Mouse (Mus musculus): ENCODE data around the gene Bicd2. TPM values are rescaled to one million over a fixed set of nuclear protein-coding genes. Genes with fewer than 3 reads are reported as not detected.

The Bicd2 gene
- polyA plus RNA-seq, 1 experiment: 42.5 TPM

DNA sequence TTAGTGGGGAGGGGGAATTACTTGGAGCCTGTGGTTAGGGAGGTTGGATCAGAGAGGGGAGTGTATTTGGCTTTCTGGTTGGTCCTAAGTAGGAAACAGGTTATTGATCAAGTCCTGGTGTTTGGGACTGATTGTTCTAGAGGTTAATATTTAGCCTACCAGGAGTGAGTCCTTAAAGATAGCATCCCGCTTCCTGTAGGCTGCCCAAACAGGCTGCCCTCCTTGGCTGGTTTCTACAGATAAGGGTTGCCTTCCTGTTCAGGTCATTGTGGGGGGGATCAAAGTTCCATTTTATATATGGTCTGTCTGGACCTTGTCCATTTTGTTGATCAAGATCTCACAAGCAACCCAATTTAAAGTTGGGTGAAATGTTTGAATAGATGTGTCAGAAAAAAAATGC lies 52.2 kb downstream of the Bicd2 start:
- Histone ChIP-seq H3K4me3 (ENCODE audit: insufficient read depth, low read length) (no peak overlapping the region), H3K4me1 (ENCODE audit: control insufficient read depth, insufficient read depth, low read length) (peaks cover 5% of the 10 kb centered on the region; the same call in 1 of the 2 replicates), H3K27ac (ENCODE audit: insufficient read depth, low read depth, low read length) (no peak overlapping the region)
- TF ChIP-seq CTCF (IDR thresholded peaks at IDR 0.05; ENCODE audit: low read depth, low read length) (no peak), POLR2A (IDR thresholded peaks at IDR 0.05; ENCODE audit: borderline replicate concordance, low read depth, low read length) (no peak)

DNA sequence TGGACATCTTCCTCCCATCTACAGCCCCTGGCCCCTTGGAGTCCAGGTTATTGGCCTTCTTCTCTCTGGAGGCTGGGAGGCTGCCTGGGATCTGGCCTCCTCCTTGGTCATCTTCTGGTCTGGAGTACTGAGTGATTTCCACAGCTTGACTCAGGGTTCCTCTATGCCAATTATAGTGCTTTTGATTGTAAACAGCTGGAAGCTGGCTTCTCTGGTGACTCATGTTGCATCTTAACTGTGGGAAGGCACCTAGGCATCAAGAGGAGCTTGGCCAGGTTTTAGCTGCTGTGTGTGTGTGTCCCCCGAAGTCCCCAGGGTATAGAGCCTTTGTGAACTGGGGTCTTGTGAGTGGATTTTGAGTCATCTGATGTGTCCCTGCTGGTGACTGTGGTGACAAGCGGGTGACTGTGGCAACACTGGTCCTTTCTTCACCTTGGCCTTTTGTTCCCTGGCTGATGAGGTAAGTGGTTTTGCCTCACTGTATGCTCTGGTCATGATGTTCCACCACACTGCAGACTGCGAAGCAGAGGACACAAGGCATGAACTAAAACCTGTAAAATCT lies 53.6 kb downstream of the Bicd2 start:
- peaks cover 5% of the 10 kb centered on the region; the same call in 1 of the 2 replicates for H3K4me1 ChIP-seq (ENCODE audit: control insufficient read depth, insufficient read depth, low read length)
- TF ChIP-seq POLR2A (IDR thresholded peaks at IDR 0.05; ENCODE audit: borderline replicate concordance, low read depth, low read length): no peak
- no peak for TF ChIP-seq CTCF (IDR thresholded peaks at IDR 0.05; ENCODE audit: low read depth, low read length)
- no peak overlapping the region for H3K27ac ChIP-seq (ENCODE audit: insufficient read depth, low read depth, low read length)
- H3K4me3 ChIP-seq (ENCODE audit: insufficient read depth, low read length): no peak overlapping the region

DNA sequence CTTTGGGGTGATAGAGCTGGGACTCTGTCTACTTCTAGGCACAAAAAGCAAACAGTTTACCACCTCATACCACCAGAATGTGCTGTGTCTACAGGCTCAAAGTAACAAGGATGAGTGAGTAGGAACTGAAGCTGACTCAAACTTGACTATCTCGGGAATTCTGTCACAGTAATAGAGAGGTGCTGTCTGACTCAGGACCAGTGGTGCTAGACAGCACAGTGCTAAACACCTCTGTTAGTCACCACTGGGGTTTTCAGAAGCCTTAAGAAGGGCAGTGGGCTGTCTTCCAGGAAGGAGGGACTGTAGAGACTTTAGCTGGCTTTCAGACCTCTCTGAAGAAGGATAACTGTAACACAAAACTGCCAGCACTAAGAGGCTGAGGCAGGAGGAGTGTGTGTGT lies 55.4 kb downstream of the Bicd2 start:
- H3K4me1 ChIP-seq (ENCODE audit: control insufficient read depth, insufficient read depth, low read length): peaks cover 5% of the 10 kb centered on the region; the same call in 1 of the 2 replicates
- TF ChIP-seq POLR2A (IDR thresholded peaks at IDR 0.05; ENCODE audit: borderline replicate concordance, low read depth, low read length): no peak
- no peak for TF ChIP-seq CTCF (IDR thresholded peaks at IDR 0.05; ENCODE audit: low read depth, low read length)
- no peak overlapping the region for H3K4me3 ChIP-seq (ENCODE audit: insufficient read depth, low read length)
- H3K27ac ChIP-seq (ENCODE audit: insufficient read depth, low read depth, low read length): no peak overlapping the region

GRCm38 (mm10) chr13:49398191-49398590 lies 56.8 kb downstream of the Bicd2 start:
- TF ChIP-seq POLR2A (IDR thresholded peaks at IDR 0.05; ENCODE audit: borderline replicate concordance, low read depth, low read length) (no peak), CTCF (IDR thresholded peaks at IDR 0.05; ENCODE audit: low read depth, low read length) (no peak)
- Histone ChIP-seq H3K4me3 (ENCODE audit: insufficient read depth, low read length) (no peak overlapping the region), H3K27ac (ENCODE audit: insufficient read depth, low read depth, low read length) (no peak overlapping the region), H3K4me1 (ENCODE audit: control insufficient read depth, insufficient read depth, low read length) (peaks cover 5% of the 10 kb centered on the region; the same call in 1 of the 2 replicates)

- no peaks in the 10 kb centered on the region for H3K4me1 ChIP-seq (ENCODE audit: control insufficient read depth, insufficient read depth, low read length)
- no peak for TF ChIP-seq POLR2A (IDR thresholded peaks at IDR 0.05; ENCODE audit: borderline replicate concordance, low read depth, low read length)
- TF ChIP-seq CTCF (IDR thresholded peaks at IDR 0.05; ENCODE audit: low read depth, low read length): no peak
- H3K27ac ChIP-seq (ENCODE audit: insufficient read depth, low read depth, low read length): no peak overlapping the region
- H3K4me3 ChIP-seq (ENCODE audit: insufficient read depth, low read length): no peak overlapping the region
Measured at GRCm38 (mm10) chr13:49400139-49400538, 58.8 kb downstream of the Bicd2 start.

DNA sequence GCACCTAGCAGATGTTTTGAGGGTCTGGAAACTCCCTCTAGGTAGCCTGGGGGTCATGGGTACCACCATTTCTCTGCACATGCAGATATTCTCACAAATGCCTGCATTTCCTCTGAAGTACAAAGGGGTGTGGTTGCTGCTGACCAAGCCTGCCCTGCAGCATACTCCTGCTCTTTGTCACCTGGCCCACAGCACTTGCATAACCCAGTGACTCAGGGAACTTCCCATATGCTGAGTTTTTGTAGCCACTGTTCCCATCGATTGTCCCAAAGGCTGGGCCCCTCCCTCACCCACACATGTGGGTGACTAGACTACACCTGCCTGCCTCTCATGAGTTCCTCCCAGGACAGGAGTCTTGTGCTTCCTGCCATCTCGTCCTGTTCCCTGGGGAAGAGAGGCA lies 61.2 kb downstream of the Bicd2 start:
- Histone ChIP-seq H3K4me1 (ENCODE audit: control insufficient read depth, insufficient read depth, low read length) (no peaks in the 10 kb centered on the region), H3K27ac (ENCODE audit: insufficient read depth, low read depth, low read length) (no peak overlapping the region), H3K4me3 (ENCODE audit: insufficient read depth, low read length) (no peak overlapping the region)
- TF ChIP-seq CTCF (IDR thresholded peaks at IDR 0.05; ENCODE audit: low read depth, low read length) (no peak), POLR2A (IDR thresholded peaks at IDR 0.05; ENCODE audit: borderline replicate concordance, low read depth, low read length) (no peak)

DNA sequence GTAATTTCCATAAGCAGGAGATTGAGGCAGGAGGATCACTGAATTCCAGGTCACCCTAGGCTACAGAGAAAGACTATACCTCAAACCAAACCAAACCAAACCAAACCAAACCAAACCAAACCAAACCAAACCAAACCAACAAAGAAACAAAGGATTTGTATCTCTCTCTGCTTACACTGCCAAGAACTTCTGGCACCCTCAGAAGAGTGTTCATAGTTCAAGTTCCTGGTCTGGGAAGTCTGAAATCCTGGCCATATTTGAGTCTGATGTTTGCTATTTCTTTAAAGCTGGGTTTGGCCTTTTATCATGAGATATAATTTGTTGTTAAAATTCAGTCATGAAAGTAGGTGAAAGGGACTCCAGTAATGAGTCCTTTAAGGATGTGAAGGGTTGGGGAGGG lies 66.4 kb downstream of the Bicd2 start:
- TF ChIP-seq CTCF (IDR thresholded peaks at IDR 0.05; ENCODE audit: low read depth, low read length): no peak
- TF ChIP-seq POLR2A (IDR thresholded peaks at IDR 0.05; ENCODE audit: borderline replicate concordance, low read depth, low read length): no peak
- H3K4me1 ChIP-seq (ENCODE audit: control insufficient read depth, insufficient read depth, low read length): no peaks in the 10 kb centered on the region
- H3K4me3 ChIP-seq (ENCODE audit: insufficient read depth, low read length): no peak overlapping the region
- H3K27ac ChIP-seq (ENCODE audit: insufficient read depth, low read depth, low read length): no peak overlapping the region

GRCm38 (mm10) chr13:49420754-49421605 lies 79.6 kb downstream of the Bicd2 start, which contains the start of gene Ippk:
Gene Ippk (plus strand): TSS chr13:49421249.
- TF ChIP-seq POLR2A (IDR thresholded peaks at IDR 0.05; ENCODE audit: borderline replicate concordance, low read depth, low read length): peak; percentile 39; the same call in 1 of the 2 replicates
- TF ChIP-seq CTCF (IDR thresholded peaks at IDR 0.05; ENCODE audit: low read depth, low read length): no peak
- H3K4me1 ChIP-seq (ENCODE audit: control insufficient read depth, insufficient read depth, low read length): peaks cover 14% of the 10 kb centered on the region

DNA sequence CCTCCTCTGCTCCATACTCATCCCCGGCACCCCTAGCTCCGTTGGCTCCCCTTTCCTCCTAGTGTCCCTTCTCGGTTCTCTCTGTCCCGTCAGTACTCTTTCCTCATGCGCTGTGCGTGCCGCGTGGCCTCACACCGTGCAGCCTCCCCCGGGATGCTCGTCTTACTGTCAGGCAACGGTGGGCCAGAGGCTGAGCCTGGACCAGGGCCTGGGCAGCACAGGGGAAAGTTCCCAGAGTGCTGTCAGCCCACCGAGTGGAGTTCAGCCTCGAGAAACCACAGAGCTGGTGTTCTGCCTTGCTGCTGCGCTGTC lies 80.2 kb downstream of the Bicd2 start:
- Histone ChIP-seq H3K27ac (ENCODE audit: insufficient read depth, low read depth, low read length) (no peak overlapping the region), H3K4me1 (ENCODE audit: control insufficient read depth, insufficient read depth, low read length) (peaks cover 14% of the 10 kb centered on the region), H3K4me3 (ENCODE audit: insufficient read depth, low read length) (peak overlapping the region; percentile 85)
- TF ChIP-seq POLR2A (IDR thresholded peaks at IDR 0.05; ENCODE audit: borderline replicate concordance, low read depth, low read length) (no peak), CTCF (IDR thresholded peaks at IDR 0.05; ENCODE audit: low read depth, low read length) (no peak)

More at GRCm38 (mm10) chr13:49420754-49421605, 79.6 kb downstream of the Bicd2 start, which contains the start of gene Ippk:
- Histone ChIP-seq H3K27ac (ENCODE audit: insufficient read depth, low read depth, low read length) (peak within 1 kb of the TSS; percentile 60), H3K4me3 (ENCODE audit: insufficient read depth, low read length) (peak within 1 kb of the TSS; percentile 85)

DNA sequence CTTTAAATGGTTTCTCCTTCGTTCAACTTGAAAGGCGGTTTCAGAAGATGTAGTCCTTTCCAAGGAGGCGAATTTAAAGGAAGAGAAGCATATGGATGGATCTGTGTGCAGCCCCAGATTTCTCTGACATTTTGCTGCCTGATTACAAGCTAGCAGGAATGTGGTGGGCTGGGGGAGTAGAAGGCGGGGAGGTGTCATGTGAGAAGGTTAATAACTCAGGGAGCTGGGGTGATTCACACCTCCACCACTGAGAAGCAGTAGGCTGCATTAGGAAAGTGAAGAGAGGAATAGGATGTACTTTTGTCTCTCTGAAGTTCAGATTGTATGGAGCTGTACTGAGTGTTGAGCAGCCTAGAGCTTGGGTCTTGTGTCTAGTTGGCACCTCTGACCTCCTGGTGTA lies 80.6 kb downstream of the Bicd2 start:
- Histone ChIP-seq H3K4me1 (ENCODE audit: control insufficient read depth, insufficient read depth, low read length) (peaks cover 14% of the 10 kb centered on the region), H3K4me3 (ENCODE audit: insufficient read depth, low read length) (peak overlapping the region; percentile 85), H3K27ac (ENCODE audit: insufficient read depth, low read depth, low read length) (no peak overlapping the region)
- TF ChIP-seq POLR2A (IDR thresholded peaks at IDR 0.05; ENCODE audit: borderline replicate concordance, low read depth, low read length) (no peak), CTCF (IDR thresholded peaks at IDR 0.05; ENCODE audit: low read depth, low read length) (no peak)

All from bone marrow macrophage, adult 2 months (primary cell).